Mouse (Mus musculus) cerebellum, postnatal 10 days (tissue): ENCODE data around the gene Dnm3.

Source experiments
- DNase-seq, 2 experiments: peaks; one replicate each; pipeline ENCODE4 v3.0.0; 2021; ENCODE audit warnings: mixed read lengths in 2 of 2

Gene Dnm3

GRCm38 (mm10) chr1:162323142-162323541 is 154.7 kb downstream of the Dnm3 start:
- no peak for DNase-seq

GRCm38 (mm10) chr1:162313451-162314276 is 164.2 kb downstream of the Dnm3 start:
- peak; percentile 46 to 63 for DNase-seq

- no peak for DNase-seq
Measured at GRCm38 (mm10) chr1:162312621-162313020, 165.2 kb downstream of the Dnm3 start.

- no peak for DNase-seq
Measured at GRCm38 (mm10) chr1:162312152-162312551, 165.7 kb downstream of the Dnm3 start.

GRCm38 (mm10) chr1:162305247-162305646 is 172.6 kb downstream of the Dnm3 start:
- DNase-seq: no peak

- DNase-seq: no peak
Measured at GRCm38 (mm10) chr1:162302480-162302879, 175.4 kb downstream of the Dnm3 start.

GRCm38 (mm10) chr1:162299558-162300319 is 178.1 kb downstream of the Dnm3 start:
- peak; percentile 13 to 21 for DNase-seq

- DNase-seq: no peak
Measured at GRCm38 (mm10) chr1:162298527-162298926, 179.3 kb downstream of the Dnm3 start.

- DNase-seq: no peak
Measured at GRCm38 (mm10) chr1:162295443-162295842, 182.4 kb downstream of the Dnm3 start.

- peak in 1 of 2 experiments; percentile 7 for DNase-seq
Measured at GRCm38 (mm10) chr1:162294572-162294910, 183.3 kb downstream of the Dnm3 start.

- no peak for DNase-seq
Measured at GRCm38 (mm10) chr1:162293732-162294571, 183.9 kb downstream of the Dnm3 start.

GRCm38 (mm10) chr1:162286910-162287309 is 190.9 kb downstream of the Dnm3 start:
- peak; percentile 27 to 31 for DNase-seq

- DNase-seq: no peak
Measured at GRCm38 (mm10) chr1:162281981-162282381, 195.9 kb downstream of the Dnm3 start.

GRCm38 (mm10) chr1:162280052-162280451 is 197.8 kb downstream of the Dnm3 start:
- no peak for DNase-seq

- peak; percentile 38 to 52 for DNase-seq
Measured at GRCm38 (mm10) chr1:162276011-162276410, 201.8 kb downstream of the Dnm3 start.

- DNase-seq: no peak
Measured at GRCm38 (mm10) chr1:162274674-162275248, 203.1 kb downstream of the Dnm3 start.

GRCm38 (mm10) chr1:162256912-162257607 is 220.8 kb downstream of the Dnm3 start:
- peak; percentile 15 to 21 for DNase-seq

GRCm38 (mm10) chr1:162254944-162255343 is 222.9 kb downstream of the Dnm3 start:
- no peak for DNase-seq

- DNase-seq: no peak
Measured at GRCm38 (mm10) chr1:162253971-162254641, 223.7 kb downstream of the Dnm3 start.

- no peak for DNase-seq
Measured at GRCm38 (mm10) chr1:162252869-162253268, 225.0 kb downstream of the Dnm3 start.

- DNase-seq: no peak
Measured at GRCm38 (mm10) chr1:162247216-162247615, 230.6 kb downstream of the Dnm3 start.

- no peak for DNase-seq
Measured at GRCm38 (mm10) chr1:162243651-162243990, 234.2 kb downstream of the Dnm3 start.
